Mouse (Mus musculus): ENCODE data around the gene Rbl1.

DNA sequence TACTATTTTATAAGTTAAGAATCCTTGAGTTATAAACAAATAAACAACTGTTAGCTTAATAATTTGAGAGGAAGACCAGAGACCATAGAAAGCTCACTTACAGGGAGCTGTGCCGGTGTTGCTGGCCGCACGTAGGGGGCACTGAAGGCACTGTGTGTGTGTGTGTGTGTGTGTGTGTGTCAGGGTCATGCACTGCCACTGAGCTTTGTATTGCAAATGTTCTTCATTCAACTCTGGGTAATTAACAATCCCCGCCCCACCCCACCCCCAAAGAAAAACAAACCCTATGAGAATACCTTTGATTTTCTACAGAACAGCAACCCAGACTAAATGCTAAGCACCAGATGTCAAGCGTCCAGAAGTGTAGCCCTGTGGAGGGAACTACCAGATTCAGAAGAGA, 17.8 kb downstream of the Rbl1 start:
- no peak for TF ChIP-seq POLR2AphosphoS2 (IDR thresholded peaks at IDR 0.05; ENCODE audit: insufficient read length, low read depth)
- TF ChIP-seq MAX (IDR thresholded peaks at IDR 0.05; ENCODE audit: low read depth), result no peak

Data from myocyte (in vitro differentiated cells).